Mouse (Mus musculus) intestine, postnatal 0 days (tissue): ENCODE results near the gene Fryl. TPM values are rescaled to one million over a fixed set of nuclear protein-coding genes. Genes with fewer than 3 reads are reported as not detected.

ENCODE experiments used
- ATAC-seq: fragments of 200-750 bp; cut with Nextera tagmentation; 2 replicates; pipeline ENCODE4 v1.8.0; 2017; ENCODE audit warnings: mild to moderate bottlenecking, moderate TSS enrichment, moderate library complexity
- H3K27ac ChIP-seq: fragments of 300-500 bp; sonication (generic); 2 replicates; pipeline ENCODE4 v1.5.1; 2014; ENCODE audit warnings: mild to moderate bottlenecking, low read depth, low read length, moderate library complexity
- H3K27me3 ChIP-seq: fragments of 300-500 bp; sonication (generic); replicated peaks from 2 replicates; pipeline ENCODE4 v1.6.1; 2014; ENCODE audit warnings: low read length, mixed read lengths; ENCODE audit not compliant: control insufficient read depth, insufficient read depth
- H3K36me3 ChIP-seq: fragments of 300-500 bp; sonication (generic); 2 replicates; pipeline ENCODE4 v1.6.1; 2014; ENCODE audit warnings: mild to moderate bottlenecking, moderate library complexity; ENCODE audit not compliant: control insufficient read depth, insufficient read depth
- H3K4me1 ChIP-seq: fragments of 300-500 bp; sonication (generic); replicated peaks from 2 replicates; pipeline ENCODE4 v1.6.1; 2014; ENCODE audit warnings: antibody characterized with exemption, low read length, mixed read lengths; ENCODE audit not compliant: control insufficient read depth, insufficient read depth
- H3K4me2 ChIP-seq: fragments of 300-500 bp; sonication (generic); replicated peaks from 2 replicates; pipeline ENCODE4 v1.6.1; 2014; ENCODE audit warnings: low read depth, mild to moderate bottlenecking, moderate library complexity
- H3K4me3 ChIP-seq: fragments of 300-500 bp; sonication (generic); 2 replicates; pipeline ENCODE4 v1.5.1; 2014; ENCODE audit warnings: low read depth, low read length
- H3K9ac ChIP-seq: fragments of 300-500 bp; sonication (generic); 2 replicates; pipeline ENCODE4 v1.6.1; 2014; ENCODE audit warnings: mild to moderate bottlenecking, low read depth, low read length
- H3K9me3 ChIP-seq: fragments of 300-500 bp; sonication (generic); 2 replicates; pipeline ENCODE4 v1.6.1; 2016; ENCODE audit warnings: mixed run types; ENCODE audit not compliant: control insufficient read depth
- CTCF ChIP-seq: sonication (generic); IDR thresholded peaks from 2 replicates; pipeline ENCODE4 v1.5.1; 2016; ENCODE audit warnings: low read depth, mild to moderate bottlenecking, control low read depth, antibody characterized with exemption, moderate library complexity
- WGBS: fragments of 180-500 bp; shearing (Covaris S2); extraction: QIAGEN DNeasy Blood & Tissue Kit; methylation state at CpG from one replicate; pipeline ENCODE4 v1.1.7; 2014; 5-methylcytosine and 5-hydroxymethylcytosine counted together
- polyA plus RNA-seq: library from polyadenylated mRNA; unstranded; fragments of >200 nt; fragmentation: Nextera tagmentation; extraction: Ambion mirVana; gene quantifications from 2 replicates; pipeline ENCODE4 v1.2.1, GENCODE M21; 2015

The Fryl gene
- polyA plus RNA-seq, 1 experiment from 2014 or later: 28.2 TPM

DNA sequence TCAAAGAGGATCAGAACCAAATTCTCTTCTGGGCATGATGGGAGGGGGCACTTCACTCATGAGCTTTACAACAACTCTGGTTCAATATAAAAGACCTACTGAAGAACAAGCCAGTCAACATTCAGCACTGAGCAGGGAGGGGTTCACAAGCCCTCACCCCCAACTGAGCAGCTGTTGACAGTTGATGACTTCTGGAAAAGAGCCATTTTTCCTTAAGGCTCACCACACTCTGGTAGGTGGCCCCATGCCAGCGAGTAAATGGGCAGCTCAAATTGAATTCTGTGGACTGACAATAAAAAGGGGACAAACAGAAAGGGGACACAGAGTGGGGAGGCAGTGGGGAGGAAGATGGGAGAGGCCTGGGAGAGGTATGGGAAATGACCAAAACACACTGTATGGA, 85.2 kb downstream of the Fryl start:
- 44% methylated on average over 1 of the region's 1 CpGs for WGBS
- TF ChIP-seq CTCF: no peak
- H3K4me3 ChIP-seq: no peak overlapping the region
- no peak for ATAC-seq
- H3K27me3 ChIP-seq: no peaks in the 10 kb centered on the region
- no peak overlapping the region for H3K9ac ChIP-seq
- H3K4me1 ChIP-seq: no peaks in the 10 kb centered on the region
- H3K4me2 ChIP-seq: no peak overlapping the region
- no peaks in the 10 kb centered on the region for H3K9me3 ChIP-seq
- H3K27ac ChIP-seq: no peak overlapping the region
- no peaks in the 10 kb centered on the region; the same call in 1 of the 2 replicates for H3K36me3 ChIP-seq

DNA sequence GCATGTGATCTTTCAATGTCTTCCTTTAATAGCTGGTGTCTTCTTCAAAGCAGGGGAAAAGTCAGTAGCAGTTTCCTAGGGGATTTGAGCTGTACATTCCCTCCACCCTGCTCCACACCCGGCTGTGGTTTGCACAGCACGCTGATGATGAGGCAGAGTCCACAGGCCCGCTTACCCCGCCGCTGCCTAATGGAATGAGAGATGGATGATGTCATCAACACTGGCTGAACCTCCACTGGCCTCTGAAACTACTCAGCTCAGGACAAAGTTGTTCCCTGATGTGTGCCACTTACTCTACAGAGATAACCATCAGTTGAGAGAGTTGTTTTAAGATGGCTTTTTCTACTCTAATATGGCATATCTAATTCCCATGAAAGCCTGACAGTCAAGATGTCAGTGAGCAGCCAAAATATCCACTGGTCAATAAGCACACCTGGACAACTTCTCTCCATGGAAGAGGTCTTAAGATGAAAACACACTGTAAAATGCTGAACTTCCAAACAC, 87.6 kb downstream of the Fryl start:
- 13% methylated on average over 5 of the region's 5 CpGs for WGBS
- no peak for TF ChIP-seq CTCF
- H3K9ac ChIP-seq: no peak overlapping the region
- H3K4me2 ChIP-seq: no peak overlapping the region
- no peaks in the 10 kb centered on the region for H3K4me1 ChIP-seq
- H3K9me3 ChIP-seq: no peaks in the 10 kb centered on the region
- peak; percentile 80 for ATAC-seq
- no peak overlapping the region for H3K4me3 ChIP-seq
- H3K27ac ChIP-seq: no peak overlapping the region
- no peaks in the 10 kb centered on the region for H3K27me3 ChIP-seq
- no peaks in the 10 kb centered on the region; the same call in 1 of the 2 replicates for H3K36me3 ChIP-seq

GRCm38 (mm10) chr5:73167976-73168768, 88.2 kb downstream of the Fryl start:
- Histone ChIP-seq H3K4me2 (no peak overlapping the region), H3K4me3 (no peak overlapping the region), H3K27me3 (no peaks in the 10 kb centered on the region), H3K27ac (no peak overlapping the region), H3K9ac (no peak overlapping the region), H3K36me3 (no peaks in the 10 kb centered on the region), H3K9me3 (no peaks in the 10 kb centered on the region), H3K4me1 (no peaks in the 10 kb centered on the region)
- 79% methylated on average over 18 of the region's 18 CpGs for WGBS
- TF ChIP-seq CTCF: no peak
- ATAC-seq: no peak

- 71% methylated on average over 6 of the region's 6 CpGs for whole genome bisulfite sequencing
- Histone ChIP-seq H3K4me1 (0 out of 2 replicates have a peak, but pooled peaks cover 5% of the 10 kb centered on the region), H3K4me2 (no peak overlapping the region), H3K9me3 (no peaks in the 10 kb centered on the region), H3K27ac (no peak overlapping the region), H3K9ac (no peak overlapping the region), H3K36me3 (no peaks in the 10 kb centered on the region), H3K4me3 (no peak overlapping the region), H3K27me3 (no peaks in the 10 kb centered on the region)
- ATAC-seq: no peak
- TF ChIP-seq CTCF: no peak
Observed at GRCm38 (mm10) chr5:73163970-73164369, 92.4 kb downstream of the Fryl start.

DNA sequence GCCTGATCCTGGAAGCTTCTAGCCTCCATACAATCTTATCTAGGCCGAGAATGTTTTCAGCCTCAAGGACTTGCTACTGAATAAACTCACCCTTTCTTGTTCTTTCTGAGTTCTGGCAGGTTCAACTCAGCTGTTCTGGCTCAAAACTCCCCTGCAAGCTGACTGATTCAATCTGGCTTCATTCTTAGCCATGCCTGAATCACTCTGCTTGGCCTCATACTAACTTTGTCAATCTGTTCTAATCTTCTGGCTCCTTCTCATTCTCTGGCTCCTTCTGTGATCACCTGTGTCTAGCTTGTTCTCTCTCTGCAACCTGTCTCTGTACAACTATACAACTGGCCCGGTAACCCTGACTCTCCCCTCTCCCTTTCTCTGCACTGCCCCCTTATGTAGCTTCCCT, 93.9 kb downstream of the Fryl start:
- no peak for TF ChIP-seq CTCF
- Histone ChIP-seq H3K9ac (no peak overlapping the region), H3K4me3 (no peak overlapping the region), H3K36me3 (no peaks in the 10 kb centered on the region), H3K27me3 (no peaks in the 10 kb centered on the region), H3K9me3 (no peaks in the 10 kb centered on the region), H3K4me2 (no peak overlapping the region), H3K4me1 (0 out of 2 replicates have a peak, but pooled peaks cover 7% of the 10 kb centered on the region), H3K27ac (no peak overlapping the region)
- 74% methylated on average over 2 of the region's 2 CpGs for WGBS
- no peak for ATAC-seq

GRCm38 (mm10) chr5:73160440-73160839, 96.0 kb downstream of the Fryl start:
- Histone ChIP-seq H3K4me3 (no peak overlapping the region), H3K9ac (no peak overlapping the region), H3K27me3 (no peaks in the 10 kb centered on the region), H3K27ac (no peak overlapping the region), H3K36me3 (no peaks in the 10 kb centered on the region), H3K9me3 (no peaks in the 10 kb centered on the region), H3K4me1 (peaks cover 18% of the 10 kb centered on the region), H3K4me2 (no peak overlapping the region)
- 85% methylated on average over 9 of the region's 9 CpGs for WGBS
- TF ChIP-seq CTCF: no peak
- ATAC-seq: no peak
